Mouse (Mus musculus): Measurements from ENCODE around the gene Zbed3.
A peak's percentile ranks its signal among the peaks of the same experiment; 100 is the strongest.

Gene Zbed3

DNA sequence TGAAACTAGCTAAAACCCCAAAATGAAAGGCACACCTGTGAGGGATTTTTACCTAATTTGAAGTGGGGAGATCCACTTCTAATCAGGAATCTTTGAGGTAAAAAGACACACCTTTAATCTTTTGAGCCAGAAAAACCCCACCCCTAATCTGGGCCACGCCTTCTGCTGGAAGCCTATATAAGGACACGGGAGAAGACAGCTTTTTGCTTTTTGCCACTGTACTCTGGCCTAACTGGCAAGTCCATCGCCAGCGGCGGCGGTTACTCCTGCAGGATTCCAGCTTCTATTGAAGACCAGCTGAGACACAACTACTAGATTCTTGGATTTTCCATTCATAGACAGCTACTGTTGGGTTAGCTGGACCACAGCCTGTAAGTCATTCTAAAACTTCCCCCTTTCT, at the start of gene Zbed3:
Gene Zbed3, plus strand, starts transcription at position 213 of the 400 bp plus-strand sequence.
- peak; percentile 19 for DNase-seq (ENCODE audit: low read depth, low spot score)

GRCm38 (mm10) chr13:95278426-95279025, 44.9 kb upstream of the Zbed3 start:
- no peak for DNase-seq (ENCODE audit: low read depth, low spot score)

GRCm38 (mm10) chr13:95281740-95282673, 41.4 kb upstream of the Zbed3 start:
- no peak for DNase-seq (ENCODE audit: low read depth, low spot score)

DNA sequence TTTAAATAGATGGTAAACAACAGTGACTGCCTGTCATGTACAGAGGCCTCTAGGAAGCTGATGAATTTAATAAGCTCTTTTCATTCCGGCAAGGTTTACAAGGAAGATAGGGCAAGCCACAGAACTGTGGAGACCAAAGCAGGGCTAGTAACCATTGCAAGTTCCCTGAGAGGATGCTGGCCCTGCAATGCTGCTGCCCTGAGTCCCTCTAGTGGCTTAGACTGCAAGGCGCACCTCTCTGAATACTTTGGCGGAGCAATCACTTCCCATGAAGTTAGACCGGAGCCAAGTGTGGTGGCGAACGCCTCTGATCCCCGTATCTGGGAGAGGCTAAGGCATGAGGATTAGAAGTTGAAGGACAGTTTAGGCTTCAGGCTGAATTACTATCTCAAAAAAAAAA, 36.4 kb upstream of the Zbed3 start:
- peak; percentile 82 for DNase-seq (ENCODE audit: low read depth, low spot score)

DNA sequence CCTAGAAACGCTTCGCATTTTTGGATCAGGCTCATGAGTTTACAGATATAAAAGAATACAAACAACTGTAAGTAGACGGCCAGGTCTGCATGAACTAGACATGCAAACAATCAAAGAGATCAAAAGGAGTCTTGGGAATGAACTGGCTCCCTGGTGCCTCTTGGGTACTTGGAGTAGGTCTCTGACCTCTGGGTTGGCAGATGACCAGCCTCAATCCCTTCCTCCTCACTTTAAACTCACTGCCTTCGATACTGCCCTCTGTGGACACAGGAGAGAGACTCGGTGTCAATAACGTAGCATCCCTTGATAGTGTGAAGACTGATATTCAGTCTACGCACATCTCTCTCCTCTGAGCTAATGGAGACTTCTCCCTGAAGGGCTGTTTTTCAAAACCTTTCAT, 35.4 kb upstream of the Zbed3 start:
- no peak for DNase-seq (ENCODE audit: low read depth, low spot score)

DNA sequence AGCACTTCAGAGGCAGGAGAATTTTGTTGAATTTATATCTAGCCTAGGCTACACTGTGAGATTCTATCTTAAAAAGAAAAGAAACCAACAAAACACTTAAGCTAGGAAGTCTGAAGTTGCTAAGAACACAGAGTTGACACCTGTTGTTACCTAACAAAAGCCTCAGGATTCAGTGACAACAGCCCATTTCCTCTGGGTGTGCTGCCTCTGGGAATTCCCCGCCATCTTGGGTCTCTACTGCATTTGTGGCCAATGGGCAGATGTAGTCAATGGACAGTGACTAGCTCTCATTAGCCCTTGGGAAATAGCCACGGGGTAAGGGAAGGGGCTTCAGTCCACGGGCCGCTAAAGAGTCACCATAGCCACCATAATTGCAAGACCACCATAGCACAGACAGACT, 31.4 kb upstream of the Zbed3 start:
- DNase-seq (ENCODE audit: low read depth, low spot score), result peak; percentile 80

DNA sequence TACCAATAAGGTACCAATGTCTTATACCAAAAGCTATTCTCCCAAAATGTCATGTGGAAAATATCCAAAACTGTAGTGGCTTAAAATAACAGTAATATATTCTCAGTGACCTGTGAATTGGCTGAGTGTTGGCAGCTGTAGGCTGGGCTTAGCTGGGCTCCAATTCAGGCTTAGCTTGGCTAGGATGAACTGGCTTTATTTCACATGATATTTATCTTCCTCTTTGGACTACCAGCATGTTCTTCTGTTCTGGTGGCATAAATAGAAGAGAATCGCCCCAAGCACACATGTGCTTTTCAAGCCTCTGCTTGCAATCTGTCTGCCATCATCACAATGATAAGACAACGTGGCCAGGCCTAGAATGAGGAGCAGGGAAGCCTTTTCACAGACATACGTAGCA, 23.5 kb upstream of the Zbed3 start:
- no peak for DNase-seq (ENCODE audit: low read depth, low spot score)

DNA sequence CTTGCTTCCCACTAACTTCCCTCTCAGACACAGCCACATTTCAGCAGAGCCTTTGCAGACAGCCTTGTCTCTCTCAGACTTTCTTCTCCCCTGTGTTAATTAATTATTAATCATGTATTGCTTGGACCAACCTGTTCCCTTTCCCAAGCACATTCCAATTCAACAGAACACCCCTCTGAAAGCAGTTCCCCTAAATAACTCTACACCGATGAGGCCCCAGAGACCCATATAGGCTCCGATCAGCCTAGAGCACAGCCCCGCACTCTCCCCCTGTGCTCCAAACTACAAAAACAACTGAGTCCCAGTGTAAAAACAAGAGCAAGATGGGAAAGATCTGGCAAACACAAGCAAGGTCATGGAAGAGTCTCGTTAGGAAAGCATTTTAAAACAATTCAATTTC, 16.8 kb upstream of the Zbed3 start:
- DNase-seq (ENCODE audit: low read depth, low spot score), result no peak

GRCm38 (mm10) chr13:95307100-95307655, 16.2 kb upstream of the Zbed3 start:
- DNase-seq (ENCODE audit: low read depth, low spot score), result no peak

DNA sequence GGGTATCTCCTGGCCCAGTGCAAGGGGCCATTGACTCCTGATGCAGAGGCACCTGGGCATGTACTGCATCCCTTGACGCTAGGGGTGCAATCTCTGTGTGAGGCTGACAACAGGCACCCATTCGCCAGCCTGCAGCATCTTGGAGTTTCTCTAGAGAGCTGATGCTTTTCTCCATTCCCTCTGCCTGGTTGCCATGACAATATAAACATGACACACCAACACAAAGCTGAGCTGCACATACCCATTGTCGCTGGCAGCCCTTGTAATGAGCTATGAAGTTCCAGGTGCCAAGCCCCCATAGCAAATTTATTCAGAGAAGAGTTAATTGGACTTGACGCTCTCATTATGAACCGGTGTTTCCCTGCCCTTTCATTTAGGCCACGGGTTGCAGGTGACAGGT, 11.4 kb upstream of the Zbed3 start:
- DNase-seq (ENCODE audit: low read depth, low spot score), result no peak

GRCm38 (mm10) chr13:95319153-95319552, 4.3 kb upstream of the Zbed3 start:
- DNase-seq (ENCODE audit: low read depth, low spot score), result no peak

- no peak for DNase-seq (ENCODE audit: low read depth, low spot score)
Observed at GRCm38 (mm10) chr13:95320451-95320850, 3.0 kb upstream of the Zbed3 start.

GRCm38 (mm10) chr13:95323950-95324625, 676 bp downstream of the Zbed3 start:
- peak; percentile 58 for DNase-seq (ENCODE audit: low read depth, low spot score)

- peak; percentile 63 for DNase-seq (ENCODE audit: low read depth, low spot score)
Observed at GRCm38 (mm10) chr13:95324626-95325079, 1.2 kb downstream of the Zbed3 start.

DNA sequence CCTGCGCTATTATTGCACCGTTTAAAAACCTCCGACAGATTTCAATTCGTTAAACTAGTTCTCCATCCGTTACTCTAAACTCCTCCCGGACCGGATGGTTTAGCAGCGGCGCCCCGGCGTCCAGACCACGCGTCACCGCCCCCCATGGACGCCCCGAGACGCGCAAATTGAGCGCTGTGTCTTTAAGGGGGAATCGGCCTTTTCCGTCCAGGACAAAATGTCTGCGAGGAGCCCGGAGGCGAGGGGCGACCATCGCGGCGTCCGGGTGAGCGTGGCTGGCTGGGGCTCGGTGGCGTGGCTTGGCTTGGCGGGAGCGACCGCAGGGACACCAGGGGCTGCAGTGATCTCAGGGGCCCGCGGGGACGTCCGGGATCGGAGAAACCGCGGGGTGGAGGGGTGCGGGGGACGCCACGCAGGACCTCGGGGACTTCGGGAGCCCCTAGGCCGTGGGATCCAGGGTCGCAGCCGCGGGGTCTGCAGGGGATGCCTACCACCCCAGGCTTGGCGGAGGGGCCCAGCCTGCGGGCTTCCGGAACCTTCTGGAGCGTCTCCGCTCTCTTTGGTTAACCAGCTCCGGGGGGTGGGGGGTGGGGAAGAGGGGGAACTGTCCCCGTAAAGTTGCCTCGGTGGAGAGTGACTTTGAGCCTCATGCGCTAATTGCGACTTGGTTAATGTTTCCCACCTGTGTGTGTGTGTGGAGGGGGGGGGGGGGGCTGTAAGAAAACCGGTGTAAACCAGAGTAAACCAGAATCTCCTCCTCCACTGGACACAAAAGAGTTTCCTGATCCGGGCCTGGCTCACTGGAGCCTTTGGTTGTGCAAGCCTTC, 1.9 kb downstream of the Zbed3 start:
- DNase-seq (ENCODE audit: low read depth, low spot score), result peak; percentile 87

DNA sequence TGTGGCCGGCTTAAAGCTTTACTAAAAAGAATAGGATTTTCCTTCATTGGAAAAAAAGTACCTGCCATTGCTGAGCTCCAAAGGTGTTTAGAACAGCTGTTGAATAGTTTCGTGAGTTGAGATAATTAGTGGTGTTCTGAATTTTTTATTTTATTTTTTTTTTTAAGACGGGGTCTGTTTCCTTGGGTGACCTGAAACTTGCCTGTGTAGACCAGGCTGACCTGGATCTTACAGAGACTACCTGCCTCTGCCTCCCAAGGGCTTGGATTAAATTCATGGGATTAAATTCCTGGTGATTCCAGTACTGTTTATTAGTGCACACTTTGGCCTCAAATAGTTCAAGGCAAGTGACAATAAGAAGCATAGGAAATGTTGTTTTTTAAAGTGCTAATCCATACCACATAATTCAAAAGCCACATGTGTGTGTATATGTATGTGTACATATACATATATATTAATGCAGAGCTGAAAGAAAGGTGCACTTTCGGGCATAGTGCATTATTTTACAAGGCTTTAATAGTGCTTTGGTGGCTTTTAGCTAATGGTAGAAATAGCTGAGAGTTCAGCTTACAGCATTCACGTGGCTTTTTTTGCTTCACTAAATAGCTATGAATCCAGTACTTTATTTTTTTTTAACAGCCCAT, 2.6 kb downstream of the Zbed3 start:
- DNase-seq (ENCODE audit: low read depth, low spot score), result no peak

DNA sequence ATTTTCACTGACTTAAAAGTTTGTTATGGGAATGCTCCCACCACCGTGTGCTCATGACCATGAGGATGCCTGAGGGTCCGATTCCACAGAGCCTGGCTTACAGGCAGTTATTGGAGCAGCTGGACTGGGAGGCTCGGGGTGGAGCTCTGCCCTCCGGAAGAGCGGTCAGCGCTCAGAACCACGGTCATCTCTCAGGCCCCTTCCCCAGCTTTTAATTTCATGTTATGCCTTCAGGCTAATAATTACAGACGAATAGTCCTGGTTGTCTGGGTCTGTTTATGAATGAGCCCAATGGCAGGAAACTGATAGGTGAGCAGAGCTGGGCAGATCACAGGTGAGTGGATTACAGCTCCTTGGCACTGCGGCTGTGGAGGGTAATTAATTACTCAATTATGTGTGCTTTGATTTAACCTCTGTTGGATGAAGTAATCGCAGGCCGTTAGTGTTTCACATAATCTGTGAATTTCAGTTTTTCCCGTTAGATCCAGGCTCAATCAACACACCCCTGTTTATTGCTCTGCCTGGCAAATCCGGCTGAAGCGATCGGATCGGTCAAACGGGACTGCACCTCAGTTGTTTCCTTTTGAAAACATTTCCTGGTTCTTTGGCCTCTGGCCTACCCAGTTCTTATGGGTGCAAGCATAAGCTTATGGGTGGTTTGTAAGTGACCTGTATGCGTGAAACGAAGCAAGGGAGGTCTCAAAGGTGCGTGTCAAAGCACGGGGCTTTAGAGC, 3.4 kb downstream of the Zbed3 start:
- DNase-seq (ENCODE audit: low read depth, low spot score), result no peak

DNA sequence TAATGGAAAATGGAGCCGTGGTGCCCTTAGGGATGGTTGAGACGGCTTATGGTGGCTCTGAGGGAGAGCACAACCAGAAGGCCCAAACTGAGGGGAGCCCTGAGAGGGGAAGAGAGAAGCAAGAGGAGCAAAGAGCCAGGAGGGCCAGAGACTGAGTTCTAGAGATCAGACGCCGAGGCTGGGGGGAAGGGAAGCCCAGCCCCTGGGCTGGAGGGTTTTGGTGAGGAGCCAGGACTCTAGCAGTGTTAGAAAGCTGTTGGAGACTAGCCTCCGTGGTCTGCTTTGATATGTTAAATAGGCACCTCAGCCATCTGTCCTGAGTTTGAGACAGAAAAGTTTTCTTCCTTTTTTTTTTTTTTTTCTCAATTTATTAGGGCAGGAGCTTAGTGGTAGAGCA, 3.9 kb downstream of the Zbed3 start:
- peak; percentile 85 for DNase-seq (ENCODE audit: low read depth, low spot score)

DNA sequence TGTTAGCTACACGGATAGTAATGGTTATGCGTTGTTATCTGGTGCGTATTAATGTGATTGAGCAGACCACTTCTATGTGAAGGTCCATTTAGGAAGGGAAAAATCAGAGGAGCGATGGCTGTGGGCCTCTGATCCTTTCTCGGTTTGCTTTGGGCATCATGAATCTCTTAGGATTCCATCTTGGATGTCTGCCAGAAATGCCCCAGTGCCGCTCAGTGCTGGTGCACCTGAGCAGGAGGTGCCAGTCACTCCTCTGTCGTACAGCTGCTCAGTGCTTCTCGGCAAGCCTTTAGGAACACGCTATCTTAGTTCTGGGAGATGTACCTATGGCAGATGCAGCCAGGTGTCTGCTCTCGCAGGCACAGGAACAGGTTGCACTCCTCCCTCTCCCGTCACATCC, 5.4 kb downstream of the Zbed3 start:
- no peak for DNase-seq (ENCODE audit: low read depth, low spot score)

DNA sequence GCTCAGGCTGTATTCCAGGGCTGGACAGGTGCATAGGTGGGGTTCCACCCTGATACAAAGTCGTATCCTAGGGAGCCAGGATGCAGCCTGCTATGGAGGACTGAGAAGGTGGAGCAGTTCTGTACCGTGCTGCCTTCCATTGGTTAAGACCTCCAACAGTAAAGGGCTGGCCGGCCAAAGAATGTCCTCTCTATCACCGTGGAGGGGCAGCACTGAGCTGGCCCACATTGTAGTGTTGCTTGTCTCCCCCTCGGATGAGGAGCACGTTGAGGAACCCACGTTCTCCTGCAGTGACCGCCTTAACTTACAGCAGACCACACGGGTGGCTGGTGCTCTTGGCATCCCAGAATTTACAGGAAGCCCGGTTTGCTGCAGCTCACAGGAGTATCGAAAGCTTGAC, 7.1 kb downstream of the Zbed3 start:
- peak; percentile 58 for DNase-seq (ENCODE audit: low read depth, low spot score)

All from R1 (cell line).